Mouse (Mus musculus) heart, embryonic 14.5 days (tissue): Measurements from ENCODE around the gene Alg12. TPM values are rescaled to one million over a fixed set of nuclear protein-coding genes. Genes with fewer than 3 reads are reported as not detected.

ENCODE experiments used
- ATAC-seq: fragments of 200-750 bp; cut with Nextera tagmentation; 2 replicates; pipeline ENCODE4 v1.8.0; 2017; ENCODE audit warnings: low read depth, moderate TSS enrichment; ENCODE audit not compliant: insufficient number of reproducible peaks, insufficient read depth, low FRiP score
- H3K27ac ChIP-seq, 2 experiments: fragments of 200-500 bp in 1 of 2; fragments of 300-500 bp in 1 of 2; sonication (generic) in 1 of 2; replicated peaks in 1 of 2; 2 replicates each; pipeline ENCODE4 v1.5.1; 2012 to 2014; ENCODE audit warnings: low read depth in 2 of 2, low read length in 2 of 2, control low read depth in 1 of 2, mild to moderate bottlenecking in 1 of 2, mixed read lengths in 1 of 2; ENCODE audit not compliant: control insufficient read depth in 1 of 2, insufficient read depth in 1 of 2
- H3K27me3 ChIP-seq: fragments of 300-500 bp; sonication (generic); 2 replicates; pipeline ENCODE4 v1.6.1; 2014; ENCODE audit warnings: mild to moderate bottlenecking, low read length, control low read depth; ENCODE audit not compliant: control insufficient read depth, insufficient read depth
- H3K36me3 ChIP-seq: fragments of 300-500 bp; sonication (generic); 2 replicates; pipeline ENCODE4 v1.6.1; 2014; ENCODE audit warnings: mild to moderate bottlenecking, control low read depth, low read length, mixed read lengths; ENCODE audit not compliant: control insufficient read depth, insufficient read depth
- H3K4me1 ChIP-seq, 2 experiments: fragments of 200-500 bp in 1 of 2; fragments of 300-500 bp in 1 of 2; sonication (generic) in 1 of 2; 2 replicates each; pipeline ENCODE4 v1.6.1; 2012 to 2014; ENCODE audit warnings: low read length in 2 of 2, control low read depth in 1 of 2, mixed read lengths in 1 of 2; ENCODE audit not compliant: control insufficient read depth in 2 of 2, insufficient read depth in 2 of 2
- H3K4me2 ChIP-seq: fragments of 300-500 bp; sonication (generic); 2 replicates; pipeline ENCODE4 v1.6.1; 2014; ENCODE audit warnings: mild to moderate bottlenecking, low read length
- H3K4me3 ChIP-seq, 2 experiments: fragments of 200-500 bp in 1 of 2; fragments of 300-500 bp in 1 of 2; sonication (generic) in 1 of 2; 2 replicates each; pipeline ENCODE4 v1.5.1; 2012 to 2014; ENCODE audit warnings: low read length in 2 of 2, mild to moderate bottlenecking in 2 of 2, control low read depth in 1 of 2, low read depth in 1 of 2, moderate library complexity in 1 of 2; ENCODE audit not compliant: control insufficient read depth in 1 of 2, insufficient read depth in 1 of 2
- H3K9ac ChIP-seq: fragments of 300-500 bp; sonication (generic); 2 replicates; pipeline ENCODE4 v1.6.1; 2014; ENCODE audit warnings: mild to moderate bottlenecking, low read length
- H3K9me3 ChIP-seq: fragments of 300-500 bp; sonication (generic); 2 replicates; pipeline ENCODE4 v1.6.1; 2016; ENCODE audit warnings: low read length, control low read depth; ENCODE audit not compliant: control insufficient read depth
- WGBS: fragments of 180-500 bp; shearing (Covaris S2); extraction: QIAGEN DNeasy Blood & Tissue Kit; methylation state at CpG from one replicate; pipeline ENCODE4 v1.1.7; 2014; 5-methylcytosine and 5-hydroxymethylcytosine counted together
- polyA plus RNA-seq: library from polyadenylated mRNA; unstranded; fragments of >200 nt; fragmentation: Nextera tagmentation; extraction: Ambion mirVana; gene quantifications from 2 replicates; pipeline ENCODE4 v1.2.1, GENCODE M21; 2014

Gene Alg12
- polyA plus RNA-seq, 1 experiment from 2014 or later: 9.9 TPM

DNA sequence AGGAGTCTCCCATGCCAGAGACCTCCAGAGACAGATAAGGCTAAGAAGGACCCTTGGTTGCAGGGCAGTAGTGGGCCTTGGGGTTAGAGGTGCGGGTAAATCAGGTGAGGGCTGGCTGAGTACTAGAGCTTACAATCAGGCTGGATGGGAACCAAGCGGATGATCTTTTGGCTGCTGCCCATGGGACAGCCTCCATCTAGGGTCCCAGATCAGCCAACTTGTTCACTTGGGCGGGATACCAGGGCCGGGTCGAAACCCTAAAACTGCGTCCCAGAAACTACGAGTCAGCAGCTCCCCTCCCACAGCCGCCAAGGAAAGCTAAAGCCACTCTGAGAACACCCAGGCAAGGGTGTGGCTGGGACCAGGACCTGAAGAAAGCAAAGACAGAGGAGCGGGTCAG is 34.0 kb upstream of the Alg12 start:
- Histone ChIP-seq H3K27me3 (no peaks in the 10 kb centered on the region), H3K4me1 (peaks cover 36 to 37% of the 10 kb centered on the region in 2 experiments), H3K27ac (no peak overlapping the region), H3K9ac (no peak overlapping the region), H3K4me3 (no peak overlapping the region), H3K4me2 (no peak overlapping the region), H3K36me3 (no peaks in the 10 kb centered on the region), H3K9me3 (no peaks in the 10 kb centered on the region)
- ATAC-seq: no peak
- WGBS: 92% methylated on average over 9 of the region's 9 CpGs

DNA sequence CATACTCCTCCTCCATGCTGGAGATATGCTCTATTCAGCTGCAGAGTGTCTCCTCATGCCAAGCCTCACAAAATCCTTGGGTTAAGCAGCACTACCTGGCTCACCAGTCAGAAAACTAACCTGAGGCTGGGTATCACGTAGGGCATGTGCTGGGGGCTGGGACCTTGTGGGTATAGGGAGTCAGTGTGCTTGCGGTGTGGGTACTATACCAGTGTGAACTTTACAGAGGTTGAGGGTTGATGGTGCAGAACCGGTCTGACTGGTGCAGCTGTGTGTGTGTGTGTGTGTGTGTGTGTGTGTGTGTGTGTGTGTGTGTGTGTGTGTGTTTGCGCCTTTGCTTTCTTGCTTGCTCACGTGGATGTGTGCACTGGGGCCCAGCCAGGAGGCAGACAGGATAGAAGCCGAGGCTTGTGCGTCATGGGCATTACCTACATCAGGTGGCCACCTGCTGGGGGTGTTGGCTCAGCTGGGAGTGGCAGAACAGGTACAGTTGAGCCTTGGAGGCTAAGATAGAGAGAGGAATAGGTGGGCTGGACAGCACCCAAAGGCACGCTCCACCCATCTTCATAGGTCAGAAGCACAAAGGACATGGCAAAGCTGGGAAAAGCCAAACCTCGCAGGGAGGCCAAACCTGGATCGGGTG is 32.5 kb upstream of the Alg12 start:
- Histone ChIP-seq H3K36me3 (no peaks in the 10 kb centered on the region), H3K4me1 (peaks cover 36 to 37% of the 10 kb centered on the region in 2 experiments), H3K9ac (no peak overlapping the region), H3K4me2 (no peak overlapping the region), H3K27ac (no peak overlapping the region), H3K9me3 (no peaks in the 10 kb centered on the region), H3K4me3 (no peak overlapping the region), H3K27me3 (no peaks in the 10 kb centered on the region)
- 89% methylated on average over 10 of the region's 10 CpGs for WGBS
- ATAC-seq: no peak

DNA sequence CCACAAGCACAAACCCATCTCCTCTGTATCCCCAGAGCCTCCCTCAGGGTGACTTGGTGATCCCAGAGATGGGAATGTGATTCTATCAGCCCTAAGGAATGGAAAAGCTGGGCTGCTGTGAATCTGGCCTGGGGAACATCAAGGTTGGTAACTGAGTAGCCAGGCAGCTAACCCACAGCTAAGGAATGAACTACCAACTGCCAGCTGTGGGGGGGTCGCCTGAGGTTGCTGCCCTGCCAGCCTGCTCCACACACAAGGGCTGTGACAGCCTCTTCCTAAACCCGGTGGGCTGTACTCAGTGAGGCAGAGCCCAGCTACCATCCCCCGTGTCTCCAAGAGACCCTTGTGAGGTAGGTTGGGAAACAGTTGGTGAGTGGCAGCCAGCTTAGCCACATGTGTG is 32.0 kb upstream of the Alg12 start:
- Histone ChIP-seq H3K4me1 (peaks cover 36 to 37% of the 10 kb centered on the region in 2 experiments), H3K4me3 (no peak overlapping the region), H3K9me3 (no peaks in the 10 kb centered on the region), H3K9ac (no peak overlapping the region; the same call in 1 of the 2 replicates), H3K36me3 (no peaks in the 10 kb centered on the region), H3K27me3 (no peaks in the 10 kb centered on the region), H3K4me2 (no peak overlapping the region), H3K27ac (peak overlapping the region in 1 of 2 experiments; percentile 50; a peak in 1 of 4 replicates)
- ATAC-seq: no peak
- WGBS: 60% methylated on average over 3 of the region's 3 CpGs

DNA sequence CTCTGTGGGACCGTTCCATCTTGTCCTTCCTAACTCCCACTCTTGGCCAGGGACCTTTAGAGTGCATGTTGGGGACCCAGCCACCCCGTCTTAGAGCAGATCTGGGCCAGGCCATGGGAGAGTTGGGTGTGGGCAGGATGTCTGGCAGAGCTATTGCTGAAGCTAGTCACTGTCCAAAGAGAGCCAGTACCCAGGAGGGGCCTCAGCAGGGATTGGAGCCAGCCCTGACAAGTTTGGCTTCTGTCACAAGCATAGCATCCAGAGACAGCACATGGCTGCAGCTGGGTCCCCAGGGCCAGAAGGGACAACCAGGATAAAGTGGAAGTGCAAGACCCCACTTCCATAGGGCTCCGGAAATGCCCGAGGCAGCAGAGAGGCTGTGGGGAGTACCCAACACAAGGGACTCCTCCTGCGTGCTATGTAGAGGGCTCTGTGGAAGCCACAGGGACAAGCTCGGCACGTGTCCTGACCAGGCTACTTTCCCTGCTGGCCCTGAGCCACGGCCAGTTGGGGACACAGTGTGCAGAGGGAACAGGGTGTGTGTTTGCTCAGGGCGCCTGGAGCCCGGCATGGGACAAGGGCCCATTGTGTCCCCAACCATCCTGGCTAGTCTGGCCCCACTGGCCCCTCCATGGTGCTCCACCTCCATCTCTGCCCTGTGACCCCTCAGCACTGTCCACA is 31.2 kb upstream of the Alg12 start:
- Histone ChIP-seq H3K4me3 (no peak overlapping the region), H3K27ac (peak overlapping the region; percentile 8 to 50; a peak in 2 of 4 replicates), H3K9ac (peak overlapping the region; percentile 36; the same call in 1 of the 2 replicates), H3K9me3 (no peaks in the 10 kb centered on the region), H3K36me3 (no peaks in the 10 kb centered on the region), H3K4me1 (peaks cover 28 to 29% of the 10 kb centered on the region in 2 experiments), H3K27me3 (no peaks in the 10 kb centered on the region), H3K4me2 (no peak overlapping the region)
- peak; percentile 62; the same call in 1 of the 2 replicates for ATAC-seq
- WGBS: 31% methylated on average over 10 of the region's 10 CpGs

DNA sequence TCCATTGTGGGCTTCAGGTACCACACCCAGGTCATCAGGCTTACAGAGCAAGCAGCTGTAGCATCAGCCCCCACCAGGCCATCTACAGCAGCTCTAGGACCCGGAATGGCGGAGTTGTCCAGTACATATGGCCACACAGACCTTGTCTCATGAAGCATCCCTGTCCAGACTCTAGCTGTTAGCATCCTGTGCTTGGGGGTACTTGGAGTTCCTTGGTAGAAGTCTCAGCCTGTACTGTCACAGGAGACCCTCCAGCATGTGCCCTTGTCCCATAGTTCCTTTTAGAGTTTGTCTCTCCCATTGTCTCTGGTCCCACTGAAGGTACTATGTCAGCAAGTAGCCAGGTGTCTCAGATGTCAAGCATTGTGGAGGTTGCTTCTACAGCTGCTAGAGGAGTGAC is 30.5 kb upstream of the Alg12 start:
- no peak overlapping the region for H3K4me2 ChIP-seq
- H3K27me3 ChIP-seq: no peaks in the 10 kb centered on the region
- 93% methylated on average over 2 of the region's 2 CpGs for WGBS
- H3K27ac ChIP-seq: peak overlapping the region in 1 of 2 experiments; percentile 50; a peak in 1 of 4 replicates
- no peaks in the 10 kb centered on the region for H3K36me3 ChIP-seq
- no peak overlapping the region for H3K9ac ChIP-seq
- no peaks in the 10 kb centered on the region for H3K9me3 ChIP-seq
- H3K4me1 ChIP-seq: peaks cover 21 to 22% of the 10 kb centered on the region in 2 experiments
- H3K4me3 ChIP-seq: no peak overlapping the region
- no peak for ATAC-seq

DNA sequence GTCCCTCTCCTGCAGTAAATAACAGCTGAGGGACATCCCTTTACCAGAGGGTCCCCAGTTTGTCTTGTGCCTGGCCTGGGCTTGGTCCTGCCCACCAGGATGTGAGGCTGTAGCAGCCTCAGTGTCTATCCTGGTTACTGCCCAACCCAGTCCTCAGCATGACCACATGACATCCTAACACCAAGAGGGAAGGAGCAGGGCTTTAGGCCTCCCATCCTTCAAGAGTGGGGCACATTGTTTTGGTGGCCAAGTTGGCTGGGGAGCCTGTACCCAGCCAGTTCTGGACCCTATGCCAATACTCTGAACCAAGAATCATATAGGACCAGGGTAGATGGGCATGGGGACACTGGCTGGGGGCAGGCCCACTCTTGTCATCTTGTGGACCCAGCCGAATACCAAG is 29.5 kb upstream of the Alg12 start:
- no peak for ATAC-seq
- Histone ChIP-seq H3K4me1 (peaks cover 19 to 21% of the 10 kb centered on the region in 2 experiments), H3K36me3 (no peaks in the 10 kb centered on the region), H3K27me3 (no peaks in the 10 kb centered on the region), H3K9ac (no peak overlapping the region), H3K4me3 (no peak overlapping the region), H3K9me3 (no peaks in the 10 kb centered on the region), H3K27ac (no peak overlapping the region), H3K4me2 (no peak overlapping the region)
- WGBS: 100% methylated on average over 1 of the region's 1 CpGs

DNA sequence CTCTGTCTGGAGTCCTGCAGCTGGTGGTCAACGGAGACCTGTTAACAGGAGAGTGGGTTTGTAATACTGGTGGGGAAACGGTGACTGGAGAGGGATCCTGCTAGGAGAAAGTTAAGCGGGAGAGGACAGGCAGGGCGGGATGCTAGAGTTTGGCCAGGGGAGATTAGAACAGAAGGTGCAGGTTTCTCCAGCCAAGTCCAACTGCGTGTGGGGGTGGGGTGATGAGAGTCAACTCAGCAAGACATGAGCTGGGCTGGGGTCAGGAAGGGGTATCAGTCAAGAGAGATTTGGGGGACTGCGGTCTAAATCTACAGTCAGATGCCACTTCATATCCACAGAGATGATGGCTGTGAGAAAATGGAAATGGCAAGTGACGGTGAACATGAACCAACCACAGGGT is 25.8 kb upstream of the Alg12 start:
- 79% methylated on average over 7 of the region's 7 CpGs for WGBS
- Histone ChIP-seq H3K27me3 (no peaks in the 10 kb centered on the region), H3K9ac (no peak overlapping the region), H3K9me3 (no peaks in the 10 kb centered on the region), H3K4me3 (no peak overlapping the region), H3K4me2 (no peak overlapping the region), H3K36me3 (no peaks in the 10 kb centered on the region), H3K4me1 (peaks cover 21 to 25% of the 10 kb centered on the region in 2 experiments), H3K27ac (no peak overlapping the region)
- ATAC-seq: no peak
